Mouse (Mus musculus) mouse trophoblast stem cell (cell line): ENCODE data around the gene F2rl2.

Experiments used
- in situ Hi-C, 2 experiments: fragments of 300-500 bp; cut with MseI, MboI; formaldehyde crosslinking; loops; 2 replicates in 1 of 2; 3 replicates in 1 of 2; pipeline ENCODE4 v1.15.1; 2025

The F2rl2 gene

GRCm38 (mm10) chr13:95697874-95698273, 1.2 kb downstream of the F2rl2 start:
- in situ Hi-C loops = no loop called here

GRCm38 (mm10) chr13:95703376-95703775, 6.7 kb downstream of the F2rl2 start:
- in situ Hi-C loops = no loop called here

- in situ Hi-C loops = no loop called here
Measured at GRCm38 (mm10) chr13:95705589-95705988, 8.9 kb downstream of the F2rl2 start.

- in situ Hi-C loops = loop anchor here in 1 of 2 experiments (10.0 kb wide), 1 partner anchor 147 kb away; no protein-coding TSS in a partner anchor
Measured at GRCm38 (mm10) chr13:95712054-95712453, 15.4 kb downstream of the F2rl2 start.

- in situ Hi-C loops = loop anchor here in 1 of 2 experiments (10.0 kb wide), 1 partner anchor 148 kb away; no protein-coding TSS in a partner anchor
Measured at GRCm38 (mm10) chr13:95712570-95713268, 16.1 kb downstream of the F2rl2 start.

- in situ Hi-C loops = loop anchor here in 1 of 2 experiments (10.0 kb wide), 1 partner anchor 150 kb away; no protein-coding TSS in a partner anchor
Measured at GRCm38 (mm10) chr13:95714271-95714975, 17.8 kb downstream of the F2rl2 start.

- in situ Hi-C loops = loop anchor here in 1 of 2 experiments (10.0 kb wide), 1 partner anchor 151 kb away; no protein-coding TSS in a partner anchor
Measured at GRCm38 (mm10) chr13:95715356-95715755, 18.7 kb downstream of the F2rl2 start.

- in situ Hi-C loops = loop anchor here in 1 of 2 experiments (10.0 kb wide), 1 partner anchor 155 kb away; no protein-coding TSS in a partner anchor
Measured at GRCm38 (mm10) chr13:95719320-95720232, 22.9 kb downstream of the F2rl2 start.

GRCm38 (mm10) chr13:95730491-95730890, 33.8 kb downstream of the F2rl2 start:
- in situ Hi-C loops = no loop called here

GRCm38 (mm10) chr13:95739651-95740050, 43.0 kb downstream of the F2rl2 start:
- in situ Hi-C loops = no loop called here

- in situ Hi-C loops = no loop called here
Measured at GRCm38 (mm10) chr13:95741813-95742689, 45.4 kb downstream of the F2rl2 start.

GRCm38 (mm10) chr13:95742881-95743466, 46.3 kb downstream of the F2rl2 start:
- in situ Hi-C loops = no loop called here

GRCm38 (mm10) chr13:95745451-95745850, 48.8 kb downstream of the F2rl2 start:
- in situ Hi-C loops = no loop called here

- in situ Hi-C loops = no loop called here
Measured at GRCm38 (mm10) chr13:95746509-95746908, 49.9 kb downstream of the F2rl2 start.

GRCm38 (mm10) chr13:95747101-95747500, 50.4 kb downstream of the F2rl2 start:
- in situ Hi-C loops = no loop called here

GRCm38 (mm10) chr13:95747541-95747940, 50.9 kb downstream of the F2rl2 start:
- in situ Hi-C loops = no loop called here
